32 mouse cellular contexts compared by ENCODE assay signal in the genomic region with DNA sequence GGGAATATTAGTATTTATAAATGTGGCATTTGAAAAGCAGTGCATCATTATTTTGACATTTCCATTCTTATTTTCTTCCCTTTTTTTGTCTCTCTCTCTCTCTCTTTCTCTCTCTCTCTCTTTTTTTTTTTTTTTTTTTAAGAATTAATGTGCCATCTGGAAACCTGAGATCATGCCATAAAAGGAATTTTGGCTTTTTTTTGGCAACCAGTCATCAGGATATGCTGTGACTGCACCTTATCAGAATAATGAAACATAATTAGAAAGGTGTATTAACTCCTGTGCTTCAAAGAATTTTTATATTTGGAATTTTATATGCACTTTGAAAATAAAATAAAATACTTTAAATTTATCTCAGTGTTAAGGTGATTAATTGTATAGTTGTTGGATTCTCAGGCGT. TPM values are rescaled to one million over a fixed set of nuclear protein-coding genes. Genes with fewer than 3 reads are reported as not detected.
"Had no signal": no experiment of that assay in that cellular context is flagged by ENCODE, and none has a peak within 500 bp of the region (broad histone marks: within the 10 kb centered on the region; RNA-seq: fewer than 3 reads in every experiment).

No protein-coding gene starts in this region.

- H3K4me3 ChIP-seq: gastrocnemius, adult 2 months; heart, embryonic 10.5 days; heart, embryonic 12.5 days; hindbrain, embryonic 13.5 days; hindbrain, embryonic 15.5 days; intestine, embryonic 15.5 days; layer of hippocampus, adult 2 months; left cerebral cortex, adult 2 months; limb, embryonic 10.5 days; limb, embryonic 12.5 days; liver, embryonic 13.5 days; liver, embryonic 15.5 days had no signal

- H3K4me2 ChIP-seq: heart, embryonic 12.5 days; hindbrain, embryonic 13.5 days; hindbrain, embryonic 15.5 days; intestine, embryonic 15.5 days; limb, embryonic 12.5 days; liver, embryonic 11.5 days; liver, embryonic 13.5 days; liver, embryonic 15.5 days had no signal

- H3K9me3 ChIP-seq: heart, embryonic 10.5 days; heart, embryonic 12.5 days; hindbrain, embryonic 13.5 days; hindbrain, embryonic 15.5 days; intestine, embryonic 15.5 days; limb, embryonic 10.5 days; limb, embryonic 12.5 days; liver, embryonic 13.5 days; liver, embryonic 15.5 days had no signal

- H3K4me1 ChIP-seq: heart, embryonic 10.5 days; hindbrain, embryonic 13.5 days; limb, embryonic 12.5 days had no signal

- H3K36me3 ChIP-seq: heart, embryonic 10.5 days; heart, embryonic 12.5 days; hindbrain, embryonic 13.5 days; hindbrain, embryonic 15.5 days; intestine, embryonic 15.5 days; limb, embryonic 10.5 days; limb, embryonic 12.5 days; liver, embryonic 13.5 days had no signal

- H3K27ac ChIP-seq: gastrocnemius, adult 2 months; heart, embryonic 10.5 days; hindbrain, embryonic 13.5 days; hindbrain, embryonic 15.5 days; intestine, embryonic 15.5 days; layer of hippocampus, adult 2 months; left cerebral cortex, adult 2 months; limb, embryonic 10.5 days; limb, embryonic 12.5 days; liver, embryonic 13.5 days; liver, embryonic 15.5 days had no signal

- ATAC-seq: inflammation-experienced regulatory T-cells, adult 6 months; intestine, embryonic 15.5 days; intestine, postnatal 0 days had no signal

- H3K9ac ChIP-seq: heart, embryonic 12.5 days; hindbrain, embryonic 13.5 days; hindbrain, embryonic 15.5 days; intestine, embryonic 15.5 days; limb, embryonic 12.5 days; liver, embryonic 13.5 days; liver, embryonic 15.5 days had no signal

- H3K27me3 ChIP-seq: heart, embryonic 12.5 days; hindbrain, embryonic 13.5 days; hindbrain, embryonic 15.5 days; intestine, embryonic 15.5 days; limb, embryonic 12.5 days; liver, embryonic 13.5 days; liver, embryonic 15.5 days had no signal

- DNase-seq: gastrocnemius, adult 2 months; gastrocnemius, postnatal 10 days; gastrocnemius, postnatal 25 days; heart, adult 18-20 months; heart, postnatal 10 days; heart, postnatal 4 days; kidney, adult 18-20 months; kidney, adult 8-10 months; kidney, postnatal 10 days; kidney, postnatal 25 days; kidney, postnatal 4 days; liver; liver, embryonic 13.5 days had no signal

RNA-seq across cellular contexts. Expression of a gene that starts 52.0 kb away (rescaled TPM):
- total RNA-seq: gastrocnemius, adult 2 months; gastrocnemius, postnatal 25 days; heart, adult 18-20 months; heart, adult 8-10 months; heart, postnatal 10 days; heart, postnatal 25 days; heart, postnatal 4 days had no signal
- polyA plus RNA-seq: heart, embryonic 12.5 days; heart, embryonic 14.5 days; heart, embryonic 16.5 days; hindbrain, embryonic 11.5 days; inflammation-experienced regulatory T-cells, adult 6 months; intestine, embryonic 15.5 days; intestine, postnatal 0 days; kidney, embryonic 16.5 days; liver, embryonic 13.5 days had no signal
